In genomic region chr1:152439874-152440273, GRCm38 (mm10) we compare ENCODE assay signal across 21 mouse cellular contexts. TPM values are rescaled to one million over a fixed set of nuclear protein-coding genes. Genes with fewer than 3 reads are reported as not detected.
DNase-seq lines count a peak whose midpoint lies in the region; ATAC-seq and TF ChIP-seq lines count a peak whose summit lies in the region.
"Had no signal": no experiment of that assay in that cellular context is flagged by ENCODE, and none has a peak within 500 bp of the region (broad histone marks: within the 10 kb centered on the region; RNA-seq: fewer than 3 reads in every experiment).

No protein-coding gene starts in this region.

- H3K4me3 ChIP-seq in hindbrain, postnatal 0 days (ENCODE audit: low read length), result no peak overlapping the region
- no peak overlapping the region for H3K4me3 ChIP-seq in hindbrain, embryonic 14.5 days (replicated peaks; ENCODE audit: low read length)
- no peak overlapping the region for H3K4me3 ChIP-seq in midbrain, embryonic 15.5 days
- H3K4me3 ChIP-seq: embryonic facial prominence, embryonic 10.5 days; forebrain, embryonic 10.5 days; heart, adult 2 months; hindbrain, embryonic 12.5 days; intestine, embryonic 15.5 days had no signal

- H3K27ac ChIP-seq in hindbrain, postnatal 0 days, result no peak overlapping the region
- no peak overlapping the region for H3K27ac ChIP-seq in hindbrain, embryonic 14.5 days
- H3K27ac ChIP-seq in midbrain, embryonic 15.5 days, result no peak overlapping the region
- H3K27ac ChIP-seq: embryonic facial prominence, embryonic 10.5 days; forebrain, embryonic 10.5 days; heart, adult 2 months; hindbrain, embryonic 12.5 days; intestine, embryonic 15.5 days had no signal

- H3K4me2 ChIP-seq in hindbrain, postnatal 0 days (ENCODE audit: low read depth, low read length), result no peak overlapping the region
- no peak overlapping the region for H3K4me2 ChIP-seq in hindbrain, embryonic 14.5 days (replicated peaks)
- no peak overlapping the region for H3K4me2 ChIP-seq in midbrain, embryonic 15.5 days
- H3K4me2 ChIP-seq: hindbrain, embryonic 12.5 days; intestine, embryonic 15.5 days had no signal

- H3K9me3 ChIP-seq in hindbrain, postnatal 0 days (ENCODE audit: low read length), result no peaks in the 10 kb centered on the region
- H3K9me3 ChIP-seq in hindbrain, embryonic 14.5 days (ENCODE audit: control insufficient read depth, low read length), result no peaks in the 10 kb centered on the region
- H3K9me3 ChIP-seq in midbrain, embryonic 15.5 days, result no peaks in the 10 kb centered on the region
- H3K9me3 ChIP-seq: embryonic facial prominence, embryonic 10.5 days; forebrain, embryonic 10.5 days; hindbrain, embryonic 12.5 days; intestine, embryonic 15.5 days had no signal

- DNase-seq in heart, adult 11 months, result peak; percentile 76
- DNase-seq in heart, postnatal 4 days, result no peak
- no peak for DNase-seq in hindbrain, postnatal 0 days (ENCODE audit: low spot score)
- no peak for DNase-seq in hindbrain, embryonic 14.5 days (ENCODE audit: low spot score)
- peak; percentile 45 for DNase-seq in Muller cell, postnatal 12 days (ENCODE audit: inconsistent ontology term)
- DNase-seq in right cerebral cortex, postnatal 14 days, result peak; percentile 13
- DNase-seq: adrenal gland, adult 2 months; adrenal gland, postnatal 25 days; cerebellum, adult 2 months; gastrocnemius, postnatal 10 days; heart, adult 2 months; heart, postnatal 36 days had no signal

- TF ChIP-seq CTCF in hindbrain, postnatal 0 days (IDR thresholded peaks at IDR 0.05; ENCODE audit: low read depth), result no peak

- no peaks in the 10 kb centered on the region for H3K4me1 ChIP-seq in hindbrain, postnatal 0 days (ENCODE audit: insufficient read depth, low read length)
- no peaks in the 10 kb centered on the region for H3K4me1 ChIP-seq in hindbrain, embryonic 14.5 days (replicated peaks; ENCODE audit: control insufficient read depth, insufficient read depth, low read length)
- no peaks in the 10 kb centered on the region for H3K4me1 ChIP-seq in midbrain, embryonic 15.5 days
- H3K4me1 ChIP-seq: embryonic facial prominence, embryonic 10.5 days; forebrain, embryonic 10.5 days; hindbrain, embryonic 12.5 days; intestine, embryonic 15.5 days had no signal

- 0 out of 2 replicates have a peak, but pooled peaks have one; percentile 18 for ATAC-seq in hindbrain, postnatal 0 days
- ATAC-seq in hindbrain, embryonic 14.5 days (ENCODE audit: low FRiP score), result no peak
- no peak for ATAC-seq in midbrain, embryonic 15.5 days (replicated peaks)
- ATAC-seq: activated CD4-positive, CD25-positive, alpha-beta regulatory T cell, adult 4 months; forebrain, embryonic 14.5 days; intestine, embryonic 15.5 days; Patski had no signal

- WGBS in hindbrain, postnatal 0 days, result 69% methylated on average over 10 of the region's 10 CpGs
- WGBS in hindbrain, embryonic 14.5 days, result 79% methylated on average over 10 of the region's 10 CpGs
- WGBS in midbrain, embryonic 15.5 days, result 83% methylated on average over 10 of the region's 10 CpGs

- H3K27me3 ChIP-seq in hindbrain, postnatal 0 days (ENCODE audit: insufficient read depth, low read length), result no peaks in the 10 kb centered on the region
- H3K27me3 ChIP-seq in hindbrain, embryonic 14.5 days (ENCODE audit: control insufficient read depth, insufficient read depth, low read length), result no peaks in the 10 kb centered on the region
- H3K27me3 ChIP-seq in midbrain, embryonic 15.5 days (replicated peaks), result no peaks in the 10 kb centered on the region
- H3K27me3 ChIP-seq: hindbrain, embryonic 12.5 days; intestine, embryonic 15.5 days; Patski had no signal

- no peak overlapping the region for H3K9ac ChIP-seq in hindbrain, postnatal 0 days (replicated peaks; ENCODE audit: low read length)
- H3K9ac ChIP-seq in hindbrain, embryonic 14.5 days, result no peak overlapping the region
- no peak overlapping the region for H3K9ac ChIP-seq in midbrain, embryonic 15.5 days
- H3K9ac ChIP-seq: hindbrain, embryonic 12.5 days; intestine, embryonic 15.5 days had no signal

- no peaks in the 10 kb centered on the region for H3K36me3 ChIP-seq in hindbrain, postnatal 0 days (ENCODE audit: insufficient read depth, low read length)
- no peaks in the 10 kb centered on the region for H3K36me3 ChIP-seq in hindbrain, embryonic 14.5 days (replicated peaks; ENCODE audit: control insufficient read depth, insufficient read depth)
- H3K36me3 ChIP-seq in midbrain, embryonic 15.5 days (replicated peaks), result no peaks in the 10 kb centered on the region
- H3K36me3 ChIP-seq: embryonic facial prominence, embryonic 10.5 days; forebrain, embryonic 10.5 days; hindbrain, embryonic 12.5 days; intestine, embryonic 15.5 days had no signal

RNA-seq across cellular contexts. Expression of gene Colgalt2, which starts 40.2 kb away (rescaled TPM):
- 1 to 10 TPM; 2.3 to 3.2 TPM for total RNA-seq in heart, postnatal 4 days (2021)
- 6.6 and 7.0 TPM in 2 replicates for total RNA-seq in hindbrain, postnatal 0 days (2014; rRNA removed)
- polyA plus RNA-seq in hindbrain, postnatal 0 days (2015; fragmentation: Nextera tagmentation; extraction: Ambion mirVana), result 3.4 and 3.7 TPM in 2 replicates
- 3.4 and 3.9 TPM in 2 replicates for polyA plus RNA-seq in hindbrain, embryonic 14.5 days (2014; fragmentation: Nextera tagmentation; extraction: Ambion mirVana)
- polyA plus RNA-seq in midbrain, embryonic 15.5 days (2015; fragmentation: Nextera tagmentation; extraction: Ambion mirVana), result 4.1 and 4.6 TPM in 2 replicates
- total RNA-seq: MEL had no signal
- polyA plus RNA-seq: activated CD4-positive, CD25-positive, alpha-beta regulatory T cell, adult 4 months; Patski had no signal

RNA-seq across cellular contexts. Expression of gene Tsen15, which starts 53.4 kb away (rescaled TPM):
- 10 to 100 TPM; 24.0 to 24.2 TPM for total RNA-seq in heart, postnatal 4 days (2021)
- total RNA-seq in hindbrain, postnatal 0 days (2014; rRNA removed), result 27.1 and 49.8 TPM in 2 replicates
- 49.1 and 50.8 TPM in 2 replicates for polyA plus RNA-seq in hindbrain, postnatal 0 days (2015; fragmentation: Nextera tagmentation; extraction: Ambion mirVana)
- polyA plus RNA-seq in hindbrain, embryonic 14.5 days (2014; fragmentation: Nextera tagmentation; extraction: Ambion mirVana), result 37.9 and 39.2 TPM in 2 replicates
- 35.9 and 37.8 TPM in 2 replicates for polyA plus RNA-seq in midbrain, embryonic 15.5 days (2015; fragmentation: Nextera tagmentation; extraction: Ambion mirVana)

Comparison
In these comparisons a context has a peak if more than half of its experiments do, and no peak if none do; other contexts are left out.
1. DNase-seq: peak in heart, adult 11 months (single experiment), Muller cell, postnatal 12 days (single experiment) and right cerebral cortex, postnatal 14 days (single experiment); none in heart, postnatal 4 days (single experiment), hindbrain, postnatal 0 days (single experiment) and hindbrain, embryonic 14.5 days (single experiment).